Mouse (Mus musculus): Measurements from ENCODE around the gene Unc45a.

The Unc45a gene

GRCm38 (mm10) chr7:80324043-80324815, 16.6 kb downstream of the Unc45a start, which contains the start of gene Rccd1:
Gene Rccd1, minus strand, starts transcription at chr7:80324454.
- peak; percentile 98 for DNase-seq

GRCm38 (mm10) chr7:80323336-80323735, 17.5 kb downstream of the Unc45a start:
- DNase-seq, result no peak

- DNase-seq, result no peak
Measured at GRCm38 (mm10) chr7:80319846-80320496, 20.8 kb downstream of the Unc45a start.

GRCm38 (mm10) chr7:80318670-80319069, 22.1 kb downstream of the Unc45a start:
- no peak for DNase-seq

GRCm38 (mm10) chr7:80317439-80318115, 23.2 kb downstream of the Unc45a start:
- DNase-seq, result no peak

GRCm38 (mm10) chr7:80315733-80316132, 25.1 kb downstream of the Unc45a start:
- DNase-seq, result no peak

- DNase-seq, result no peak
Measured at GRCm38 (mm10) chr7:80310771-80311170, 30.0 kb downstream of the Unc45a start.

- no peak for DNase-seq
Measured at GRCm38 (mm10) chr7:80307766-80308165, 33.0 kb downstream of the Unc45a start.

- DNase-seq, result no peak
Measured at GRCm38 (mm10) chr7:80301522-80301921, 39.3 kb downstream of the Unc45a start.

GRCm38 (mm10) chr7:80299568-80299967, 41.2 kb downstream of the Unc45a start:
- DNase-seq, result no peak

- no peak for DNase-seq
Measured at GRCm38 (mm10) chr7:80298754-80299153, 42.1 kb downstream of the Unc45a start.

- no peak for DNase-seq
Measured at GRCm38 (mm10) chr7:80297041-80297440, 43.8 kb downstream of the Unc45a start.

- DNase-seq, result no peak
Measured at GRCm38 (mm10) chr7:80296462-80296861, 44.3 kb downstream of the Unc45a start.

GRCm38 (mm10) chr7:80294764-80295648, 45.8 kb downstream of the Unc45a start:
- DNase-seq, result no peak

GRCm38 (mm10) chr7:80294062-80294763, 46.6 kb downstream of the Unc45a start, which contains the start of gene Prc1:
Gene Prc1, plus strand, starts transcription at chr7:80294450.
- peak; percentile 99 for DNase-seq

GRCm38 (mm10) chr7:80287736-80288135, 53.1 kb downstream of the Unc45a start:
- no peak for DNase-seq

- no peak for DNase-seq
Measured at GRCm38 (mm10) chr7:80285725-80286124, 55.1 kb downstream of the Unc45a start.

GRCm38 (mm10) chr7:80284391-80284790, 56.4 kb downstream of the Unc45a start:
- no peak for DNase-seq

- DNase-seq, result no peak
Measured at GRCm38 (mm10) chr7:80283226-80283918, 57.4 kb downstream of the Unc45a start.

GRCm38 (mm10) chr7:80281646-80282045, 59.2 kb downstream of the Unc45a start:
- no peak for DNase-seq

GRCm38 (mm10) chr7:80280998-80281397, 59.8 kb downstream of the Unc45a start:
- no peak for DNase-seq

All from layer of hippocampus, adult 9-11 months (tissue).